Comparison of ENCODE assay signal across 8 mouse cellular contexts in genomic region chr5:118513629-118514526, GRCm38 (mm10). TPM values are rescaled to one million over a fixed set of nuclear protein-coding genes. Genes with fewer than 3 reads are reported as not detected.
A peak's percentile ranks its signal among the peaks of the same experiment; 100 is the strongest.
DNase-seq lines count a peak whose midpoint lies in the region; ATAC-seq lines count a peak whose summit lies in the region.

No protein-coding gene starts in this region.

- peak overlapping the region; percentile 38 for H3K4me3 ChIP-seq in embryonic facial prominence, embryonic 15.5 days (replicated peaks)
- H3K4me3 ChIP-seq in limb, embryonic 11.5 days (ENCODE audit: low read depth, low read length) = peak overlapping the region; percentile 24
- H3K4me3 ChIP-seq in midbrain, embryonic 12.5 days = peak overlapping the region; percentile 25

- peak; percentile 74 for ATAC-seq in embryonic facial prominence, embryonic 15.5 days (ENCODE audit: insufficient number of reproducible peaks, low FRiP score, low TSS enrichment, low read depth)
- ATAC-seq in limb, embryonic 11.5 days (ENCODE audit: insufficient number of reproducible peaks, low FRiP score, low TSS enrichment, low read depth) = no peak
- no peak for ATAC-seq in midbrain, embryonic 12.5 days (ENCODE audit: low FRiP score, low read depth)

- H3K27ac ChIP-seq in embryonic facial prominence, embryonic 15.5 days (replicated peaks) = peak overlapping the region; percentile 93
- peak overlapping the region; percentile 81; the same call in 1 of the 2 replicates for H3K27ac ChIP-seq in limb, embryonic 11.5 days (replicated peaks; ENCODE audit: low read depth, low read length)
- no peak overlapping the region for H3K27ac ChIP-seq in midbrain, embryonic 12.5 days (replicated peaks)

- 1% methylated on average over 43 of the region's 43 CpGs for WGBS in embryonic facial prominence, embryonic 15.5 days
- 3% methylated on average over 43 of the region's 43 CpGs for WGBS in limb, embryonic 11.5 days
- WGBS in midbrain, embryonic 12.5 days = 8% methylated on average over 43 of the region's 43 CpGs

- H3K4me2 ChIP-seq in embryonic facial prominence, embryonic 15.5 days (replicated peaks) = peak overlapping the region; percentile 54
- peak overlapping the region; percentile 55 for H3K4me2 ChIP-seq in limb, embryonic 11.5 days (ENCODE audit: low read depth, severe bottlenecking)
- peak overlapping the region; percentile 55 for H3K4me2 ChIP-seq in midbrain, embryonic 12.5 days (replicated peaks)

- H3K36me3 ChIP-seq in embryonic facial prominence, embryonic 15.5 days = no peaks in the 10 kb centered on the region
- no peaks in the 10 kb centered on the region for H3K36me3 ChIP-seq in limb, embryonic 11.5 days (ENCODE audit: control insufficient read depth, insufficient read depth, low read length)
- H3K36me3 ChIP-seq in midbrain, embryonic 12.5 days = no peaks in the 10 kb centered on the region
- no peaks in the 10 kb centered on the region for H3K36me3 ChIP-seq in splenic B cell, adult 2 months (ENCODE audit: control insufficient read depth, insufficient read depth, low read length, poor library complexity, severe bottlenecking)

- no peak overlapping the region; the same call in 1 of the 2 replicates for H3K9ac ChIP-seq in embryonic facial prominence, embryonic 15.5 days
- peak overlapping the region; percentile 17 for H3K9ac ChIP-seq in limb, embryonic 11.5 days (ENCODE audit: low read length)
- H3K9ac ChIP-seq in midbrain, embryonic 12.5 days (replicated peaks) = 0 out of 2 replicates have a peak overlapping the region, but pooled peaks have one; percentile 20

- H3K9me3 ChIP-seq in embryonic facial prominence, embryonic 15.5 days (replicated peaks) = no peaks in the 10 kb centered on the region
- no peaks in the 10 kb centered on the region for H3K9me3 ChIP-seq in limb, embryonic 11.5 days (ENCODE audit: control insufficient read depth, low read length)
- no peaks in the 10 kb centered on the region for H3K9me3 ChIP-seq in midbrain, embryonic 12.5 days

- no peaks in the 10 kb centered on the region for H3K27me3 ChIP-seq in embryonic facial prominence, embryonic 15.5 days
- H3K27me3 ChIP-seq in limb, embryonic 11.5 days (ENCODE audit: control insufficient read depth, insufficient read depth, low read length) = no peaks in the 10 kb centered on the region
- H3K27me3 ChIP-seq in midbrain, embryonic 12.5 days = peaks cover 74% of the 10 kb centered on the region
- H3K27me3 ChIP-seq in splenic B cell, adult 2 months (ENCODE audit: control insufficient read depth, insufficient read depth, low read length, poor library complexity, severe bottlenecking) = peaks cover 2% of the 10 kb centered on the region

- peaks cover 47% of the 10 kb centered on the region for H3K4me1 ChIP-seq in embryonic facial prominence, embryonic 15.5 days
- peaks cover 47% of the 10 kb centered on the region for H3K4me1 ChIP-seq in limb, embryonic 11.5 days (ENCODE audit: control insufficient read depth, insufficient read depth, low read length)
- H3K4me1 ChIP-seq in midbrain, embryonic 12.5 days = peaks cover 37% of the 10 kb centered on the region

- peak; percentile 28 for DNase-seq in thymus, postnatal 0 days (ENCODE audit: low spot score)
- DNase-seq in thymus, adult 18-20 months = no peak
- DNase-seq in heart, adult 9 months (ENCODE audit: low spot score in 2 of 2) = peak; percentile 86 to 91
- DNase-seq in kidney, adult 8-10 months = peak; percentile 46 to 62
- DNase-seq in limb, embryonic 11.5 days (ENCODE audit: low spot score) = peak; percentile 73
- peak; percentile 46 for DNase-seq in splenic B cell, adult 2 months (ENCODE audit: low read depth, low spot score)

RNA-seq across cellular contexts. Expression of gene Med13l, which starts 46.6 kb away (rescaled TPM):
- polyA plus RNA-seq in thymus, postnatal 0 days (2015; fragmentation: Nextera tagmentation; extraction: Ambion mirVana) = 12.4 and 16.6 TPM in 2 replicates
- 14.8 and 15.0 TPM in 2 replicates for polyA plus RNA-seq in embryonic facial prominence, embryonic 15.5 days (2015; fragmentation: Nextera tagmentation; extraction: Ambion mirVana)
- polyA plus RNA-seq in limb, embryonic 11.5 days (2014; fragmentation: Nextera tagmentation; extraction: Ambion mirVana) = 15.1 and 16.5 TPM in 2 replicates
- 14.5 and 14.7 TPM in 2 replicates for polyA plus RNA-seq in midbrain, embryonic 12.5 days (2016; fragmentation: Nextera tagmentation; extraction: Ambion mirVana)

Comparison
In these comparisons a context has a peak if more than half of its experiments do, and no peak if none do; other contexts are left out.
1. DNase-seq: peak in thymus, postnatal 0 days (single experiment), heart, adult 9 months (2 of 2), kidney, adult 8-10 months (2 of 2), limb, embryonic 11.5 days (single experiment) and splenic B cell, adult 2 months (single experiment); none in thymus, adult 18-20 months (0 of 2).
2. Peak in every context shown above with its lines, with median percentiles within 50 percentile points of each other: H3K4me2 ChIP-seq and H3K4me3 ChIP-seq.